Mouse (Mus musculus) heart, postnatal 0 days (tissue): ENCODE results near the gene Dpt.

Source experiments
- CTCF ChIP-seq: IDR thresholded peaks from 2 replicates; pipeline ENCODE4 v1.5.1; 2016; ENCODE audit warnings: antibody characterized with exemption, control low read depth, low read depth
- EP300 ChIP-seq: IDR thresholded peaks from 2 replicates; pipeline ENCODE4 v1.6.1; 2016; ENCODE audit warnings: antibody characterized with exemption, low read depth

DNA sequence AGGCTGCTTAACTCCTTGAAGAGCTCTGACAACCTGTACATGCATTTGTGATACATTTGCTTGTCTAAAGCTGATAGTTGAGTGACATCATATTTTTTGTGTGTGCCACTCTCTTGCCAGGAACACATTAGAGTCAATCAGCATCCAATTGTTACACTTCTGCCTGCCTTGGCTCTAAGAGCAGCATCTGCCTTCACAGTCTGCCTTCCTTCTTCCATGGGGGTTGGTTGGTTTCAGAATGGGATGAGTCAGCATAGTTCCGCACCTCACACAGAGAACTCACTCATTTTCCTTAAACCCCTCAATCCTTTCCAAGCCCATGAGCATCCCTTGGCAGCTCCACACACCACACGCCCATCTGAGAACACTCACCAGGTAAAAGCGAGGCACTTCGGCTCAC is 42.7 kb upstream of the Dpt start:
- TF ChIP-seq CTCF (no peak), EP300 (no peak)
